Comparison of ENCODE assay signal across 27 mouse cellular contexts in the genomic region with DNA sequence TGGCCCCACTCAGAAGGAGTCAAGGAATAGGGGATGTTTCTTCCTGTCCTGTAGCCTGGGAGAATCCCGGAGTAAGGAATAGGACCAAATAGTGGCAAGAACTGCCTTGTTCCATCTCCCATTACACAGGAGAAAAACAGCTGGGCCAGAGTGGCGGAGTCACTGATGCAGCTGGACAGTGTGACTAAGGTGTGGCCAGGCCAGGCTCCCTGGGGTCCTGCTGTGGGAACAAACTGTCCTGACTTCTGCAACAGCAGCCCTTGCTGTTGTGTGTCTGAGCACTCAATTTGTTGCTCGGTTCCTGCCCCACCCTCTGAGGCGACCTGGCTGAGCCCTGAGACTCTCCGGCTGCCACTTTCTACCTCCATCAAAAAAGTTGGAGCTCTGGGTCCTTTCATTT. TPM values are rescaled to one million over a fixed set of nuclear protein-coding genes. Genes with fewer than 3 reads are reported as not detected.
DNase-seq lines count a peak whose midpoint lies in the region; ATAC-seq lines count a peak whose summit lies in the region.
"Had no signal": no experiment of that assay in that cellular context is flagged by ENCODE, and none has a peak within 500 bp of the region (broad histone marks: within the 10 kb centered on the region; RNA-seq: fewer than 3 reads in every experiment).

No protein-coding gene starts in this region.

- 83% methylated on average over 5 of the region's 5 CpGs for WGBS in midbrain, embryonic 14.5 days

- no peaks in the 10 kb centered on the region for H3K36me3 ChIP-seq in midbrain, embryonic 14.5 days (ENCODE audit: control insufficient read depth, insufficient read depth, low read length)
- H3K36me3 ChIP-seq: embryonic facial prominence, embryonic 10.5 days; embryonic facial prominence, embryonic 15.5 days; hindbrain, embryonic 10.5 days; hindbrain, embryonic 15.5 days; kidney, embryonic 15.5 days; limb, embryonic 13.5 days; lung, embryonic 15.5 days had no signal

- peak; percentile 27 for DNase-seq in adrenal gland, postnatal 14 days
- DNase-seq in adrenal gland, adult 18-20 months (ENCODE audit: low spot score in 2 of 2): no peak
- DNase-seq in testis, postnatal 14 days (ENCODE audit: low spot score): peak; percentile 33
- no peak for DNase-seq in testis, postnatal 10 days (ENCODE audit: low spot score)
- peak; percentile 69 to 76 for DNase-seq in heart, postnatal 14 days
- DNase-seq in skeletal muscle tissue, adult 2 months (ENCODE audit: low read depth, low spot score): peak; percentile 88
- DNase-seq in midbrain, embryonic 14.5 days: no peak
- DNase-seq: adrenal gland, postnatal 10 days; cerebellum, adult 11-12 months; cerebellum, postnatal 14 days; kidney, adult 18-20 months; kidney, postnatal 36 days; thymus, adult 18-20 months; thymus, postnatal 25 days had no signal

- no peak overlapping the region for H3K4me3 ChIP-seq in midbrain, embryonic 14.5 days (replicated peaks; ENCODE audit: low read depth, low read length)
- H3K4me3 ChIP-seq: embryonic facial prominence, embryonic 10.5 days; embryonic facial prominence, embryonic 15.5 days; hindbrain, embryonic 10.5 days; hindbrain, embryonic 15.5 days; kidney, embryonic 15.5 days; layer of hippocampus, adult 2 months; limb, embryonic 13.5 days; lung, embryonic 15.5 days had no signal

- intact Hi-C loops in heart, postnatal 14 days (cut with DNase I): no loop called here

- H3K9me3 ChIP-seq in midbrain, embryonic 14.5 days (ENCODE audit: control insufficient read depth, low read length): no peaks in the 10 kb centered on the region
- H3K9me3 ChIP-seq: embryonic facial prominence, embryonic 10.5 days; embryonic facial prominence, embryonic 15.5 days; hindbrain, embryonic 10.5 days; hindbrain, embryonic 15.5 days; kidney, embryonic 15.5 days; limb, embryonic 13.5 days; lung, embryonic 15.5 days had no signal

- no peaks in the 10 kb centered on the region for H3K4me1 ChIP-seq in midbrain, embryonic 14.5 days (ENCODE audit: control insufficient read depth, insufficient read depth, low read length)
- H3K4me1 ChIP-seq: kidney, embryonic 15.5 days had no signal

- no peak overlapping the region for H3K4me2 ChIP-seq in midbrain, embryonic 14.5 days (ENCODE audit: low read length)
- H3K4me2 ChIP-seq: embryonic facial prominence, embryonic 15.5 days; hindbrain, embryonic 15.5 days; kidney, embryonic 15.5 days; limb, embryonic 13.5 days; liver, embryonic 11.5 days; lung, embryonic 15.5 days; midbrain, embryonic 11.5 days had no signal

- H3K9ac ChIP-seq in midbrain, embryonic 14.5 days (replicated peaks; ENCODE audit: low read length): no peak overlapping the region
- H3K9ac ChIP-seq: embryonic facial prominence, embryonic 15.5 days; hindbrain, embryonic 15.5 days; kidney, embryonic 15.5 days; limb, embryonic 13.5 days; lung, embryonic 15.5 days had no signal

- H3K27me3 ChIP-seq in midbrain, embryonic 14.5 days (ENCODE audit: control insufficient read depth, insufficient read depth, low read length): no peaks in the 10 kb centered on the region
- H3K27me3 ChIP-seq: embryonic facial prominence, embryonic 15.5 days; hindbrain, embryonic 15.5 days; kidney, embryonic 15.5 days; limb, embryonic 13.5 days; lung, embryonic 15.5 days had no signal

- ATAC-seq in inflammation-experienced regulatory T-cells, adult 6 months: no peak
- ATAC-seq in midbrain, embryonic 14.5 days (ENCODE audit: low FRiP score, low TSS enrichment): no peak
- ATAC-seq: forebrain, embryonic 14.5 days had no signal

- H3K27ac ChIP-seq in midbrain, embryonic 14.5 days (replicated peaks; ENCODE audit: low read depth, low read length): no peak overlapping the region
- H3K27ac ChIP-seq: embryonic facial prominence, embryonic 10.5 days; embryonic facial prominence, embryonic 15.5 days; hindbrain, embryonic 10.5 days; hindbrain, embryonic 15.5 days; kidney, embryonic 15.5 days; layer of hippocampus, adult 2 months; limb, embryonic 13.5 days; lung, embryonic 15.5 days had no signal

RNA-seq across cellular contexts. Expression of a gene that starts 26.8 kb away (rescaled TPM):
- total RNA-seq in adrenal gland, postnatal 14 days (2021): 32.3 and 38.2 TPM in 2 replicates
- 10 to 100 TPM in 1 of 2 experiments, 1 to 10 TPM in 1; 9.1 to 25.1 TPM for total RNA-seq in adrenal gland, adult 18-20 months (2021)
- 100 to 1,000 TPM; 112 to 127 TPM for total RNA-seq in heart, postnatal 14 days (2021)
- 1 to 10 TPM in 1 of 3 experiments, under 1 TPM in 1, not detected in 1; 0.22 to 1.2 TPM for polyA plus RNA-seq in inflammation-experienced regulatory T-cells, adult 6 months (2017; shearing (Covaris generic))
- 4.8 and 12.0 TPM in 2 replicates for polyA plus RNA-seq in midbrain, embryonic 14.5 days (2014; fragmentation: Nextera tagmentation; extraction: Ambion mirVana)
- total RNA-seq: megakaryocyte, adult 5-6 weeks had no signal

RNA-seq across cellular contexts. Expression of a gene that starts 29.0 kb away (rescaled TPM):
- 6.3 and 7.4 TPM in 2 replicates for total RNA-seq in adrenal gland, postnatal 14 days (2021)
- total RNA-seq in adrenal gland, adult 18-20 months (2021): 10 to 100 TPM in 1 of 2 experiments, 1 to 10 TPM in 1; 7.1 to 10.9 TPM
- 10 to 100 TPM; 11.5 to 11.8 TPM for total RNA-seq in heart, postnatal 14 days (2021)
- 1 to 10 TPM in 2 of 3 experiments, under 1 TPM in 1; 0.80 to 1.5 (median 1.4) TPM for polyA plus RNA-seq in inflammation-experienced regulatory T-cells, adult 6 months (2017; shearing (Covaris generic))
- 42.1 and 50.3 TPM in 2 replicates for polyA plus RNA-seq in midbrain, embryonic 14.5 days (2014; fragmentation: Nextera tagmentation; extraction: Ambion mirVana)

Comparison
In these comparisons a context has a peak if more than half of its experiments do, and no peak if none do; other contexts are left out.
1. DNase-seq: peak in adrenal gland, postnatal 14 days (single experiment), testis, postnatal 14 days (single experiment), heart, postnatal 14 days (2 of 2) and skeletal muscle tissue, adult 2 months (single experiment); none in adrenal gland, adult 18-20 months (0 of 2), testis, postnatal 10 days (single experiment) and midbrain, embryonic 14.5 days (single experiment).